Mouse (Mus musculus) erythroblast, embryonic 14.5 days (primary cell): Measurements from ENCODE around the gene Rbms3. TPM values are rescaled to one million over a fixed set of nuclear protein-coding genes. Genes with fewer than 3 reads are reported as not detected.

Source experiments
- H3K27me3 ChIP-seq: 2 replicates; pipeline ENCODE4 v1.6.1; 2012; ENCODE audit warnings: inconsistent platforms; ENCODE audit not compliant: control insufficient read depth
- H3K36me3 ChIP-seq: 2 replicates; pipeline ENCODE4 v1.6.1; 2012; ENCODE audit warnings: mild to moderate bottlenecking, inconsistent platforms; ENCODE audit not compliant: control insufficient read depth
- H3K4me1 ChIP-seq: 2 replicates; pipeline ENCODE4 v1.6.1; 2012; ENCODE audit warnings: inconsistent platforms; ENCODE audit not compliant: control insufficient read depth
- H3K4me3 ChIP-seq: replicated peaks from 2 replicates; pipeline ENCODE3; 2012; ENCODE audit warnings: moderate library complexity, mild to moderate bottlenecking, inconsistent platforms
- H3K9me3 ChIP-seq: 2 replicates; pipeline ENCODE4 v1.6.1; 2012; ENCODE audit warnings: low read length, inconsistent platforms, mixed read lengths; ENCODE audit not compliant: control insufficient read depth
- GATA1 ChIP-seq: IDR thresholded peaks from 2 replicates; pipeline ENCODE4 v1.6.1; 2012; ENCODE audit warnings: low read length, inconsistent platforms, mixed read lengths
- TAL1 ChIP-seq: IDR thresholded peaks from 3 replicates; pipeline ENCODE4 v1.6.1; 2012; ENCODE audit warnings: low read length, inconsistent platforms, mixed read lengths
- polyA plus RNA-seq: library from polyadenylated mRNA; stranded (reverse); fragments of >175 nt; gene quantifications from 2 replicates; pipeline ENCODE4 v1.2.3, GENCODE M21; 2012

Gene Rbms3
- polyA plus RNA-seq, 1 experiment = not detected

DNA sequence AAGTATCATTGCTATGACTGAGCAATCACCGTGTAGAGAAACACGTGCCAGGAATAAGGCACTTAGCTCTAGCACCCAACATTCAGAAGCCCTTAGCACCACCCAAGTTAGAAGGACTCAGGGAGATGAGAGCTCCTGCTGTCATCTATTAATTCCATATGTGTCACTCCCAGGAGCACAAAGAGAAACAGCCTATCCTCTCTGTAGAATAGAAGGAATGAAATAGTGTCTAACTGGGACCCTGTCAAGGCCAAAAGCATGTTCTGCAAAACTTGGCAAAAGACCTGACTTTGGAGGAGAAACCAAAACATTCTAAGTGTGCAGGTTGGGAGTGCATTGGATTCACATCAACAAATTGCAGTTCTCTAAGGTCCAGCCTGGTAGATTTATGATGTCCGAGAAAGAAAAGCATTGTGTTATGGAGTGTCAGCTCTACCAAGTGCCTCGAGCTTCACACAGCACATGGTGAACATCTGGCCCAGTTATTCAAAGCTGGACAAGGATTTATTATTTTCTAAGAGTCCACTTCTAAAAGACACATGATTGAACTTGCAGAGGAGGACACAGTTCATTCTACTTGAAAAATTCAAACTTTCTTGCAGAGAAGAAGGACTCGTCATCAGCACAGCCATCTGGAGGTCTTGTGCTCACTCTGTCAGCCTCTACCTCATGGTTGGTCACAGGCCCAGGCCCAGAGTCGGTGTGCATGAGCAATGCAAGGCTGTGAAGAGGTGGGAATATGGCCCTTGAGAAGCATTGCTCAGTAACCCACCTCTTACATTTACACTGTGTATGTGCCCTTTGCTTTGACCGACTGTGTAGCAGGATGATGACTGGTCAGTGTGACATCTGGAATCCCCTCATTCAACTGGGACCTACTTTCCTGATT is 200.3 kb downstream of the Rbms3 start:
- no peaks in the 10 kb centered on the region for H3K36me3 ChIP-seq

DNA sequence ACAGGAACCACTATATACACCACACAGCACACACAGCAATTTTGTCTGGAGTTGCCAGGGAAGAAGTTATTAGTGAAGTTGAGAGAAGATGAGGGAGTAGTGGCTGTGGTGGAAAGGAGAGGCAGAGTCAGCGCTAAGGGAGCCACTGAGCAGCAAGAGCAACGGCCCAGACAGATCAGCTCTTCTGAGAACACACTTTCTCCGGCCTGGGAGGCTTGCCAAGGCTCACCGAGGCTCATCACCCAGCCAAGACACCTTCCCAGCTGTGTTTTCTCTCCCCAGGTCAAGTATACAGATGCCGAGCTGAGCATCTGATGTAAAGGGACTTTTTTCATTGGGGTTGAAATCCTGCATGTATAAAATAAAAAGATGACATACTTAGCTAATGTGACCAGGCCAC is 206.5 kb downstream of the Rbms3 start:
- no peaks in the 10 kb centered on the region for H3K4me1 ChIP-seq
- H3K27me3 ChIP-seq = no peaks in the 10 kb centered on the region
- no peak overlapping the region for H3K4me3 ChIP-seq
- H3K36me3 ChIP-seq = no peaks in the 10 kb centered on the region
- TF ChIP-seq TAL1 (no peak), GATA1 (no peak)
- peaks cover 5% of the 10 kb centered on the region; the same call in 1 of the 2 replicates for H3K9me3 ChIP-seq

More for the DNA sequence above, 200.3 kb downstream of the Rbms3 start:
- H3K4me1 ChIP-seq = no peaks in the 10 kb centered on the region
- peaks cover 2% of the 10 kb centered on the region for H3K9me3 ChIP-seq
- no peak overlapping the region for H3K4me3 ChIP-seq
- TF ChIP-seq GATA1 (no peak), TAL1 (no peak)
- no peaks in the 10 kb centered on the region for H3K27me3 ChIP-seq

DNA sequence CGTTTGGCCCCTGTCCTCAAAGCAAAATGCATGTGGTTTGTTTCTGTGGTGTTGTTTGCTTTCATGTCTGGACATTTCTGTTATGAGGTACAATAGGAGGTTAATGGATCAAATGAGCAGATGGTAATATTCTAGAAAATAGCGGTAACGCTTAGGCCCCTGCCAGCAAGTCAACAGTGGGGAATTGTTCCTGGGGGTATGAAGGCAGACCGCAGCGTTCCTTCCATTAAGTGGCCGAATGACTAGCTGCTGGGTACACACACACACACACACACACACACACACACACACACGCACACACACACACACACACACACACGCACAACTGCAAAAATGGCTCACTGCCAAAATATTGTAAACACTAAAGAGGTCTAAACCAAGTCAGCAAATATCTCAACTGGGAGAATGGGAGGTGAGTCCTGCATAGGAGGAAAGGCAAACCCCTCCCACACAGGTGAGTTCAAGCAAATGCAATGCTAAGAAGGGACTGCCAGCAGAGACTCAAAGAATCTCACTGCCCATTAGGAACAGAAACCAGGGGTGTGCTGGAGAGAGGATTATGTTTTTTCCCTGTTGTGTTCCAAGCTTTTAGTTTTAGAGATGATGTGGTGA is 209.7 kb downstream of the Rbms3 start:
- H3K9me3 ChIP-seq = peaks cover 5% of the 10 kb centered on the region; the same call in 1 of the 2 replicates
- H3K4me1 ChIP-seq = no peaks in the 10 kb centered on the region
- H3K4me3 ChIP-seq = no peak overlapping the region
- H3K36me3 ChIP-seq = no peaks in the 10 kb centered on the region
- no peaks in the 10 kb centered on the region for H3K27me3 ChIP-seq
- TF ChIP-seq GATA1 (no peak), TAL1 (no peak)

DNA sequence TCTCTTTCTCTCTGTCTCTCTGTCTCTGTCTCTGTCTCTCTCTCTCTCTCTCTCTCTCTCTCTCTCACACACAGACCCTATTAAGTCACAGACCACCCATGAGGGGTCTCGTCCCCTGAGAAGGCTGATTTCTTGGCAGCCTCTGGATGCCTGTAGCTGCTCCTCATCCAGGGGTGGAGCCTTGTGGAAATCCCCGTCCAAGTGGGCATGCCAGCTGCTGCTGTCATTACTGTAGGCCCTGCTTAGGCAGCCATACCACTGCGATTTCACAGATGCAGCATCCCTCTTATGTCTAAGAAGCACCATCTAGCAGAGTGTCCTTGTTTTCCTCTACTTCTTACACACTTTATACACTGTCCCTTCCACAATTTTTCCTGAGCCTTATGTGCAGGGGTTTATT is 216.5 kb downstream of the Rbms3 start:
- H3K4me1 ChIP-seq = no peaks in the 10 kb centered on the region
- H3K4me3 ChIP-seq = no peak overlapping the region
- no peaks in the 10 kb centered on the region; the same call in 1 of the 2 replicates for H3K9me3 ChIP-seq
- no peaks in the 10 kb centered on the region for H3K36me3 ChIP-seq
- no peaks in the 10 kb centered on the region for H3K27me3 ChIP-seq
- TF ChIP-seq GATA1 = no peak
- no peak for TF ChIP-seq TAL1

DNA sequence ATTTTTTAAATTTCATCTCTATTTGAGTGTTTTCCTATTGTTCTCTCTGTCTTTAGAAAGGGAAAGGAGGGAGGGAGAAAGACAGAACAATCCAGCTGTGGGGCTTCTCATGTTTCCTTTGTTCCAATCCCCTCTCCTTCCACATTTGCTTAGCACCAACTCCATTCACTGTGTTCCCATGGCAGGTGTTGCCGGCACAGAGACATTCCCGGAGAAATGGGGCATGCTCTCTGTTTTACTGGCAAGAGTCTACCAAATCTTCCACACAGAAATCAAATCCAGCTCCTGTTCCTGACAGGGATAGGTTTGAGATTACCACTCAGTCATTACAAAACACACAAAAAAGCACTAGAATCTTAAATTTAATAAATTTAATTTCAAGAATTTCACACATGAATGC is 217.1 kb downstream of the Rbms3 start:
- H3K4me3 ChIP-seq = no peak overlapping the region
- no peaks in the 10 kb centered on the region for H3K27me3 ChIP-seq
- H3K36me3 ChIP-seq = no peaks in the 10 kb centered on the region
- H3K9me3 ChIP-seq = no peaks in the 10 kb centered on the region; the same call in 1 of the 2 replicates
- TF ChIP-seq TAL1 = no peak
- no peak for TF ChIP-seq GATA1
- no peaks in the 10 kb centered on the region for H3K4me1 ChIP-seq

DNA sequence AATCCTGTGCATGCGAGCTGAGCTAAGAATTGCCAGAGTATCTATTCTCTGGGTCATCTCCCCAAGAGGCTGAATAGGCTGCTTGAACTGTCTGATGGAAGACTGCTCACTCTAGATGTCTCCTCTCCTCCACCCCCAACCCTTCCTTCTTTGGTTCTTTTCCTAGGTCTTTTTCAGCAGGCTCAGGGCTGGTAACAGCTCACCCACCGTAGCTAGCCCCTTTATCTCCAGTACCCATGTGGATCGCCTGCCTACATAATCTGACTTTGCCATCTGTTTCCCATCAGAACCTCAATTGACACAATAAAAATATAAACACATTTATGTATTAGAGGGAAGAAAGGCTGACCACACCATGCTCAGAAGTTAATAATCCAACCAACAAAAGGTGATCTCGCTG is 225.1 kb downstream of the Rbms3 start:
- TF ChIP-seq GATA1 (no peak), TAL1 (no peak)
- no peaks in the 10 kb centered on the region for H3K27me3 ChIP-seq
- no peaks in the 10 kb centered on the region for H3K9me3 ChIP-seq
- H3K36me3 ChIP-seq = no peaks in the 10 kb centered on the region
- H3K4me3 ChIP-seq = no peak overlapping the region
- H3K4me1 ChIP-seq = no peaks in the 10 kb centered on the region

DNA sequence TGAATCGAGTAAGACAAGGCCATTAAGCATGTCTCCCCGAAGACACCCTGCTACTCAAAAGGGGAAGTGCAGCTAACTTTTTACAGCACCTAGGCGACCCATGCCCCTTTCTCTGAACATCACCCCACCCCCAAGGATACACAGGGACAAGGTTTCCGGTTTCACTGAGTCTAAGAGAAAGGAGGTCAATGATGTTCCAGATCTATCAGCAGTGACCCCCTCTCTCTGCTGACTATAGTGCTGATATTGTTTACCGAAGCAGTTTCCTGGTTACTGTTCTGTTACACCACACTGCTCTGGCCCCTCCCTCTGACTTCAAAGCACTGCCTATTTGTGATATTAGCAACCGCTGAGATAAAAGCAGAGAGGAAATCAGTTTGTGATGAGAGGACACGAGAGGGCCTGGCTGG is 229.4 kb downstream of the Rbms3 start:
- Histone ChIP-seq H3K36me3 (no peaks in the 10 kb centered on the region), H3K27me3 (no peaks in the 10 kb centered on the region), H3K9me3 (no peaks in the 10 kb centered on the region), H3K4me3 (no peak overlapping the region), H3K4me1 (no peaks in the 10 kb centered on the region)
- TF ChIP-seq GATA1 = no peak
- no peak for TF ChIP-seq TAL1

DNA sequence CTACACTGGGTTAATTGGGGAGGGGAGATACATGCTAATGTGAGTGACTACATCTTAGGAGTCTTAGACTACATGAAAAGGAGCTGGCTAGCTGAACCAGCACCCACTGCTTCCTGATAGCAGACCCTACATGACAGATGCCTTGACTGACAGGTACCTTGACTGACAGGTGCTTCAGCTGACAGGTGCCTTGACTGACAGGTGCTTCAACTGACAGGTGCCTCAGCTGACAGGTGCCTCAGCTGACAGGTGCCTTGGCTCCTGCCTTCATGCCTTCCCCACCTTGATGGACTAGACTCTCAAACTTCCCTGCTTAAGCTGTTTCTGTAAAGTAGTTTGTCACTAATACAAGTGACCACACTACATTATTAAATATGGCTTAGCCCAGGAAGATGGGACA is 232.6 kb downstream of the Rbms3 start:
- no peak overlapping the region for H3K4me3 ChIP-seq
- no peaks in the 10 kb centered on the region for H3K27me3 ChIP-seq
- TF ChIP-seq TAL1 (no peak), GATA1 (no peak)
- H3K36me3 ChIP-seq = no peaks in the 10 kb centered on the region
- no peaks in the 10 kb centered on the region for H3K9me3 ChIP-seq
- H3K4me1 ChIP-seq = no peaks in the 10 kb centered on the region

DNA sequence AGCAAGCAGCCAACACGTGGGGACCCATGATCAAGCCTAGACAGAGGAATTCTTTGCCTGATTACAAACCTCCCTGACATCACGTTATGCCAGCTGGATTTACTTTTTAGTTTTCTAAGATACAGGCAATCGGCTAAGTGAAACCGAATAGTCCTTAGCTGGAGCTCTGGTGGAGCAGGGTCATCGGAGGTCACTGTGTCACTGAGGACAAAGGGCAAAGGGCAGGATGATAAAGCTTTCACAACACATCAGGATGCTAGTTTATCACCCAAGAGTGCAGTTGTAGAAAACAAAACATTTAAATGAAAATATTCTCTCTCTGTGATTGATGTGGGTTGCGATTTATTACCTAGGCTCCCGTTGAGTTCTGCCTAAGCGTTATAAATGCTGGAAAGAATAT is 233.1 kb downstream of the Rbms3 start:
- no peak for TF ChIP-seq GATA1
- no peaks in the 10 kb centered on the region for H3K36me3 ChIP-seq
- H3K4me1 ChIP-seq = no peaks in the 10 kb centered on the region
- no peak overlapping the region for H3K4me3 ChIP-seq
- H3K9me3 ChIP-seq = no peaks in the 10 kb centered on the region
- no peaks in the 10 kb centered on the region for H3K27me3 ChIP-seq
